Mouse (Mus musculus) midbrain, embryonic 16.5 days (tissue): ENCODE results near the gene Gm20388. TPM values are rescaled to one million over a fixed set of nuclear protein-coding genes. Genes with fewer than 3 reads are reported as not detected.

ENCODE experiments used
- ATAC-seq: fragments of 200-750 bp; cut with Nextera tagmentation; 2 replicates; pipeline ENCODE4 v1.8.0; 2017; ENCODE audit warnings: moderate TSS enrichment
- H3K27ac ChIP-seq: fragments of 300-500 bp; sonication (generic); 2 replicates; pipeline ENCODE4 v1.5.1; 2014; ENCODE audit warnings: mild to moderate bottlenecking, low read length, mixed read lengths
- H3K27me3 ChIP-seq: fragments of 300-500 bp; sonication (generic); 2 replicates; pipeline ENCODE4 v1.6.1; 2014; ENCODE audit warnings: low read depth, low read length, mixed read lengths; ENCODE audit not compliant: control insufficient read depth, insufficient read depth
- H3K36me3 ChIP-seq: fragments of 300-500 bp; sonication (generic); 2 replicates; pipeline ENCODE4 v1.6.1; 2014; ENCODE audit warnings: mild to moderate bottlenecking, low read length, moderate library complexity, mixed read lengths; ENCODE audit not compliant: control insufficient read depth, insufficient read depth
- H3K4me1 ChIP-seq: fragments of 300-500 bp; sonication (generic); 2 replicates; pipeline ENCODE4 v1.6.1; 2014; ENCODE audit warnings: mild to moderate bottlenecking, low read length, mixed read lengths; ENCODE audit not compliant: control insufficient read depth, insufficient read depth
- H3K4me2 ChIP-seq: fragments of 300-500 bp; sonication (generic); 2 replicates; pipeline ENCODE4 v1.6.1; 2014; ENCODE audit warnings: mild to moderate bottlenecking, low read length, mixed read lengths
- H3K4me3 ChIP-seq: fragments of 300-500 bp; sonication (generic); 2 replicates; pipeline ENCODE4 v1.5.1; 2014; ENCODE audit warnings: low read depth, mild to moderate bottlenecking, low read length, moderate library complexity, mixed read lengths
- H3K9ac ChIP-seq: fragments of 300-500 bp; sonication (generic); 2 replicates; pipeline ENCODE4 v1.6.1; 2014; ENCODE audit warnings: low read depth, low read length, mixed read lengths
- H3K9me3 ChIP-seq: fragments of 300-500 bp; sonication (generic); replicated peaks from 2 replicates; pipeline ENCODE4 v1.6.1; 2014; ENCODE audit warnings: mild to moderate bottlenecking, low read length, mixed read lengths; ENCODE audit not compliant: control insufficient read depth, poor library complexity, severe bottlenecking
- WGBS: fragments of 180-500 bp; shearing (Covaris S2); extraction: QIAGEN DNeasy Blood & Tissue Kit; methylation state at CpG from one replicate; pipeline ENCODE4 v1.1.7; 2014; 5-methylcytosine and 5-hydroxymethylcytosine counted together
- polyA plus RNA-seq: library from polyadenylated mRNA; unstranded; fragments of >200 nt; fragmentation: Nextera tagmentation; extraction: Ambion mirVana; gene quantifications from 2 replicates; pipeline ENCODE4 v1.2.1, GENCODE M21; 2015

Gm20388 gene
- polyA plus RNA-seq, 1 experiment from 2014 or later: 7.5 TPM

GRCm38 (mm10) chr8:121908378-121909147 lies 1997.9 kb downstream of the Gm20388 start:
- 62% methylated on average over 8 of the region's 8 CpGs for WGBS
- peak overlapping the region; percentile 76 for H3K4me2 ChIP-seq
- no peak overlapping the region for H3K4me3 ChIP-seq
- no peaks in the 10 kb centered on the region for H3K36me3 ChIP-seq
- no peak overlapping the region for H3K9ac ChIP-seq
- peaks cover 2% of the 10 kb centered on the region; the same call in 1 of the 2 replicates for H3K27me3 ChIP-seq
- no peak for ATAC-seq
- no peaks in the 10 kb centered on the region for H3K9me3 ChIP-seq
- H3K27ac ChIP-seq: no peak overlapping the region
- peaks cover 20% of the 10 kb centered on the region for H3K4me1 ChIP-seq

DNA sequence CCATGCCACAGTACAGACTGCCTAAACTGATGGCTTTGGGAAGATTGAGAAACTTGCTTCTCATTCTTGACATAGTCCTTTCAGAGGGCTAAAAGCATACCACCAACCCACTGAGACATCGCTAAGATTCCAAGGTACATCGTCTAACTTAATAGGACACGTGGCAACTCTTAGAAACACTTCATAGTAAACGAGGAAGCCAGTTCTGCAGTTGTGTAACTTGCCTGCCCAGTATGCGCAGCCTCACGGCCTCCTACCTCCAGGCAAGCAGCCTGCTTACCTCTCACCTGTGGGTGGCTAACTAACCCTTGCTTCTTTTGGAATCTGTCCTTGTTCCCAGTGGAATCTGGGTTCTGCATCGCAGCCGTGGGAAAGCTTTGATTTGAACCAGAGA lies 1998.5 kb downstream of the Gm20388 start:
- Histone ChIP-seq H3K4me2 (no peak overlapping the region), H3K27ac (no peak overlapping the region), H3K9me3 (no peaks in the 10 kb centered on the region), H3K4me3 (no peak overlapping the region), H3K36me3 (no peaks in the 10 kb centered on the region), H3K9ac (no peak overlapping the region), H3K27me3 (peaks cover 2% of the 10 kb centered on the region; the same call in 1 of the 2 replicates), H3K4me1 (peaks cover 20% of the 10 kb centered on the region)
- 72% methylated on average over 8 of the region's 8 CpGs for WGBS
- ATAC-seq: no peak

DNA sequence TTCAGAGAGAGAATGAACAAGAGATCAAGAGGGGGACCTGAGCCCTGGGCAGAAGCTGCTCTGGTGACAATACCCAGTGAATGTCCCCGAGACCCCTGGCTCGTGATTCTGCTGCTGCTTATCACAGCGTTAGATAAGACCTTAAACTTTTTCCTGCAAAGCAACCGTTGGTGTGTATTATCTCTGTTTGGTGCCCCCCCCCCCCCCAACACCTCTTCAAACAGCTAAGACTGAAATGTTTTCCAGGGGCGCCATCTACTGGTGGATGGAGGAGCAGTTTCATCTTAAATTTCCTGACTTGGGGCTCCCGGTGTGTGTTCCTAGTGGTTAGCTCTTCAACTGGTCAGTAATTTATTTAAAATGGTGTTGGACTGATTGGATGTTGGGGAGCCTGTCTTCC lies 1999.0 kb downstream of the Gm20388 start:
- Histone ChIP-seq H3K9me3 (no peaks in the 10 kb centered on the region), H3K36me3 (no peaks in the 10 kb centered on the region), H3K9ac (no peak overlapping the region), H3K4me2 (no peak overlapping the region), H3K27ac (no peak overlapping the region), H3K4me1 (peaks cover 20% of the 10 kb centered on the region), H3K4me3 (no peak overlapping the region), H3K27me3 (peaks cover 2% of the 10 kb centered on the region; the same call in 1 of the 2 replicates)
- no peak for ATAC-seq
- 3% methylated on average over 6 of the region's 6 CpGs for WGBS

GRCm38 (mm10) chr8:121911400-121911799 lies 2000.8 kb downstream of the Gm20388 start:
- no peak for ATAC-seq
- Histone ChIP-seq H3K9me3 (no peaks in the 10 kb centered on the region), H3K9ac (no peak overlapping the region), H3K27me3 (peaks cover 2% of the 10 kb centered on the region; the same call in 1 of the 2 replicates), H3K4me3 (no peak overlapping the region), H3K4me2 (no peak overlapping the region), H3K27ac (peak overlapping the region; percentile 28), H3K36me3 (no peaks in the 10 kb centered on the region), H3K4me1 (peaks cover 3% of the 10 kb centered on the region; the same call in 1 of the 2 replicates)
- 95% methylated on average over 6 of the region's 6 CpGs for WGBS

DNA sequence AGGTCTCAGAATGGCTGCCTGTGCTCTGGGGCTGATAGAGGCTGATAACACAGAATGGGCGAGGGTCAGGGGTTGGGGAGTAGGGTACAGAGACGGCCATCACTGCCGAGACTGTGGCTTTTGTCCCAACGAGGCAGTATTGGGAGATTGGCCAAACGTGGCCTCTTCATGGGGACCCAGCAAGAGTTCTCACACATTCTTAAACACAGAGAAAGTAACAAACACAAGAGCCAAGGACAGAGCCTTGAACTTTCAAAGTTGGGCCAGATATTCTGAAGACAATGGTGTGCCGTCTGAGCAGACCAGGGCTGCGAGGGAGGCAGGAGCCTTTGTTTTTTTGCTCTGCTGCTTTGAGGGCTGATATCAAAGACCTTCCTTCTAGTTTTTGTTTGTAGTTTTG lies 2001.3 kb downstream of the Gm20388 start:
- Histone ChIP-seq H3K9ac (no peak overlapping the region), H3K4me2 (no peak overlapping the region), H3K4me3 (no peak overlapping the region), H3K27ac (peak overlapping the region; percentile 28), H3K4me1 (peaks cover 3% of the 10 kb centered on the region; the same call in 1 of the 2 replicates), H3K36me3 (no peaks in the 10 kb centered on the region), H3K9me3 (no peaks in the 10 kb centered on the region), H3K27me3 (peaks cover 2% of the 10 kb centered on the region; the same call in 1 of the 2 replicates)
- 66% methylated on average over 7 of the region's 7 CpGs for WGBS
- ATAC-seq: no peak

DNA sequence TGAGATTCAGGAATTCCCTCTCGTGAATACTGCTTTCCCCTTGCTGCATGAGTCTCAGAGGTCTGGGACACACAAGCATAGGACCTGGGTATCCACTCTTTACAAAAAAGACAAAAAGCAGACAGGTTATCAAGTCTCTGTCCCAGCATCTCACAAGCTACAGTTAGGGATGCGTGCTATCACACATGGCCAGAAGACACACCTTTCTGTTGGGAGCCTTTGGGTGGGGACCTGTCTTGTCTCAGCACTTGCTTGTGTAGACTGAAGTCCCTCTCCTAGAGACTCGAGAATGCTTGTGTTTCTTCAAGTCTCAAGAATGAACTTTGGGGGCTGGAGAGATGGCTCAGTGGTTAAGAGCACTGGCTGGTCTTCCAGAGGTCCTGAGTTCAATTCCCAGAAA lies 2002.2 kb downstream of the Gm20388 start:
- peaks cover 2% of the 10 kb centered on the region; the same call in 1 of the 2 replicates for H3K27me3 ChIP-seq
- H3K4me3 ChIP-seq: no peak overlapping the region
- H3K4me2 ChIP-seq: no peak overlapping the region
- H3K36me3 ChIP-seq: no peaks in the 10 kb centered on the region
- WGBS: 77% methylated on average over 3 of the region's 3 CpGs
- ATAC-seq: no peak
- peaks cover 2% of the 10 kb centered on the region; the same call in 1 of the 2 replicates for H3K4me1 ChIP-seq
- no peak overlapping the region for H3K27ac ChIP-seq
- no peaks in the 10 kb centered on the region for H3K9me3 ChIP-seq
- H3K9ac ChIP-seq: no peak overlapping the region

DNA sequence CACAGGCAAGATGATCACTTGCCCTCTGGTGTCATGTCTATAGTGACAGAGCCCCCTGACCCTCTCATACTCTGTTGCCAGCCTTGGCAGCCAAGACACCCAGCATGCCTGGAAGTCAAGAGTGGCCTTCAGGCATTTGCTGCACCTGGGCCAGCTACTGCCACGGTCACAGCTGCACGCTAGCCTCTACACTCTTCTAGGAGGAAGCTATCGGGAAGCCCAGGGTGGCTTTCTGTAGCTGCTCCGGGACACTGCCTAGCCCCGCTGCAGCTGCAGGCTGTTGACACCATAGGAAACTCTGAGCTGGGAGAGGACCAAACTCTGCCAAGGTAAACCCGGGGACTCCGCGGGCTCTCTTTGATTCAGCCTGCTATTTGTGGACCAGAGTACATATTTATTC lies 2002.7 kb downstream of the Gm20388 start:
- no peak for ATAC-seq
- Histone ChIP-seq H3K4me1 (no peaks in the 10 kb centered on the region), H3K27ac (no peak overlapping the region), H3K9ac (no peak overlapping the region), H3K36me3 (no peaks in the 10 kb centered on the region), H3K4me3 (no peak overlapping the region), H3K4me2 (no peak overlapping the region), H3K9me3 (no peaks in the 10 kb centered on the region), H3K27me3 (peaks cover 2% of the 10 kb centered on the region; the same call in 1 of the 2 replicates)
- WGBS: 79% methylated on average over 8 of the region's 8 CpGs

DNA sequence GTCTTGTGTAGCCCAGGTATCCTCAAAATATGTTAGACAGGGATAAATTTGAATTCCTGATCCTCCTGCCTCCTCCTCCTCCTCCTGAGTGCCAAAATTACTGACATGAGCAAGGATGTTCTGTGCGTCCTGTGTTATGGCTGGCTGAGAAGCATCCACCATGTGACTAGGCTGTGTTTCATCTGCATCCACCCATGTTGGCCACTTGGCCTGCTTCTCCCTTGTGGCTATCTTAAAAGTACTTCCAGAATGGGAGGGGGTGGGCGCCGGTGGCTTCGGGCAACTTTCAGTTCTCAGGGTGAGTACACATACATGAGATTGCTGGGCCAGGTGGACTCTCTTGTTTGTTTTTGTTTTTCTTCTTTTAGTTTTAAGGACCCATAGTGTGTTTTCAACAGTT lies 2008.5 kb downstream of the Gm20388 start:
- Histone ChIP-seq H3K4me2 (no peak overlapping the region), H3K36me3 (no peaks in the 10 kb centered on the region), H3K9ac (no peak overlapping the region), H3K9me3 (no peaks in the 10 kb centered on the region), H3K27me3 (no peaks in the 10 kb centered on the region), H3K27ac (no peak overlapping the region), H3K4me3 (no peak overlapping the region), H3K4me1 (no peaks in the 10 kb centered on the region)
- ATAC-seq: no peak
- 88% methylated on average over 4 of the region's 4 CpGs for WGBS

DNA sequence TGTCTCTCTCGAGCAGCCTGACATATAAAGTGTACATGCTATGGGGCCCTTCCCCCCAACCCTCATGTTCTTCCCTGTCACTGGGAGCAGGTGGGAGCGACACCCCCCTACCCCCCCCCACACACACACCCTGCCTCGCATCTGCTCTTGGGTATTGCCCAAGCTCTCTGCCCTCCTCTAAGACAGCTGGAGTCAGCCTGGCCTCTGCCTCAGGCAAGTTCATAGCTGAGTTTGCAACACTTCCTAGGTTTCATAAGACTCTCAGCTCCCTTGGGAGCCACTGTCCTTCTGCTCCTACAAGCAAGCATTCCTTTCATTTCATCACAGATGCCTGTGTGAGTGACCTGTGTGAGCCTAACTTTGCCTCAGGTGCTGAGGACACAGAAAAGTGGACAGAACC lies 2009.1 kb downstream of the Gm20388 start:
- no peaks in the 10 kb centered on the region for H3K9me3 ChIP-seq
- 69% methylated on average over 3 of the region's 3 CpGs for WGBS
- H3K4me3 ChIP-seq: no peak overlapping the region
- ATAC-seq: no peak
- no peak overlapping the region for H3K27ac ChIP-seq
- H3K36me3 ChIP-seq: no peaks in the 10 kb centered on the region
- no peak overlapping the region for H3K9ac ChIP-seq
- no peak overlapping the region for H3K4me2 ChIP-seq
- no peaks in the 10 kb centered on the region for H3K27me3 ChIP-seq
- no peaks in the 10 kb centered on the region for H3K4me1 ChIP-seq
